Mouse (Mus musculus) frontal cortex, adult 2 months (tissue): Measurements from ENCODE around the gene Foxd4. TPM values are rescaled to one million over a fixed set of nuclear protein-coding genes. Genes with fewer than 3 reads are reported as not detected.
"Not testable (repeated sequence)": the region's sequence is repeated elsewhere in the genome, so short reads cannot be mapped to it uniquely, and the experiment has no call there.

Experiments
- DNase-seq, 2 experiments: peaks; one replicate each; pipeline ENCODE4 v3.0.0; 2022; ENCODE audit warnings: low spot score in 1 of 2; ENCODE audit errors: extremely low spot score in 1 of 2
- polyA plus RNA-seq: library from polyadenylated mRNA; depleted of rRNA; stranded (reverse); fragments of >200 nt; gene quantifications from 2 replicates; pipeline ENCODE4 v1.2.3, GENCODE M21; 2012; rRNA removed

Gene Foxd4
- polyA plus RNA-seq, 1 experiment: not detected

GRCm38 (mm10) chr19:24881237-24881636, 19.8 kb downstream of the Foxd4 start:
- no peak for DNase-seq

GRCm38 (mm10) chr19:24875129-24875870, 25.7 kb downstream of the Foxd4 start, which contains the start of gene Gm10053:
Gene Gm10053 (plus strand): TSS chr19:24875686.
- not testable (repeated sequence) for DNase-seq

- DNase-seq: no peak
These were observed 27.1 kb downstream of the Foxd4 start for GRCm38 (mm10) chr19:24873873-24874272.

- peak; percentile 23 to 89 for DNase-seq
These were observed 29.9 kb downstream of the Foxd4 start for GRCm38 (mm10) chr19:24871037-24871635.

GRCm38 (mm10) chr19:24865436-24865835, 35.6 kb downstream of the Foxd4 start:
- DNase-seq: no peak

- DNase-seq: no peak
These were observed 39.2 kb downstream of the Foxd4 start, which contains the start of gene Pgm5 for GRCm38 (mm10) chr19:24861612-24862451. Gene Pgm5 (minus strand): TSS chr19:24861855.

- DNase-seq: no peak
These were observed 39.8 kb downstream of the Foxd4 start for GRCm38 (mm10) chr19:24861276-24861611.

- DNase-seq: no peak
These were observed 49.3 kb downstream of the Foxd4 start for GRCm38 (mm10) chr19:24851456-24852315.

Other genes with a start within 250 kb of the Foxd4 start
- gene Tmem252, start 227.2 kb downstream of the Foxd4 start, polyA plus RNA-seq: 0.34 and 0.44 TPM in 2 replicates
- 2.5 and 3.4 TPM in 2 replicates for gene Pgm5, start 39.3 kb downstream of the Foxd4 start, polyA plus RNA-seq
- 104 and 113 TPM in 2 replicates for gene Gm10053, start 25.5 kb downstream of the Foxd4 start, polyA plus RNA-seq
- 11.3 and 15.9 TPM in 2 replicates for gene Cbwd1, start 60.4 kb upstream of the Foxd4 start, polyA plus RNA-seq
- 1.4 and 2.1 TPM in 2 replicates for gene Dock8, start 98.3 kb upstream of the Foxd4 start, polyA plus RNA-seq